Mouse (Mus musculus): Measurements from ENCODE around the gene Tmem52b. TPM values are rescaled to one million over a fixed set of nuclear protein-coding genes. Genes with fewer than 3 reads are reported as not detected.

Tmem52b gene
- total RNA-seq, 2 experiments from 2014 or later = not detected

- no peak for DNase-seq (ENCODE audit: extremely low spot score in 1 of 2, low spot score in 1 of 2)
Measured at GRCm38 (mm10) chr6:129530261-129530660, 17.9 kb downstream of the Tmem52b start.

DNA sequence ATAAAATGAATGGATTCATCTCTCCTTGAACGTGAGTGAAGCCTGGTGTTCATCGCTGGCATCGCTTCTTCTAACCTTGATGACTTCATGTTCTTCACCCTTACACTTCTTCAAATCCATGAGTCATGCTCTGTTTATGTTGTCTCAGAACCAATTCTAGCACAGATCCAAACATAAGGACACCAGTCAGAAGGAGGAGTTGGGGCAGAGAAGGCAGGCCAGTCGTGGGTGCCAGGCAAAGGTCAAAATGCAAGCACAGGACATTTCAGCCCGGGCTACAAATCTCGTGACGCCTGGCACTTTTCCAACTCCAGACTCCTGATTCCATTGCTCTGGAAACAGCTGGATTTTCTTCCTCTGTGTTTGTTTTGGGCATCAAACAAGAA lies 20.2 kb downstream of the Tmem52b start:
- peak in 1 of 2 experiments; percentile 43 for DNase-seq (ENCODE audit: extremely low spot score in 1 of 2, low spot score in 1 of 2)

DNA sequence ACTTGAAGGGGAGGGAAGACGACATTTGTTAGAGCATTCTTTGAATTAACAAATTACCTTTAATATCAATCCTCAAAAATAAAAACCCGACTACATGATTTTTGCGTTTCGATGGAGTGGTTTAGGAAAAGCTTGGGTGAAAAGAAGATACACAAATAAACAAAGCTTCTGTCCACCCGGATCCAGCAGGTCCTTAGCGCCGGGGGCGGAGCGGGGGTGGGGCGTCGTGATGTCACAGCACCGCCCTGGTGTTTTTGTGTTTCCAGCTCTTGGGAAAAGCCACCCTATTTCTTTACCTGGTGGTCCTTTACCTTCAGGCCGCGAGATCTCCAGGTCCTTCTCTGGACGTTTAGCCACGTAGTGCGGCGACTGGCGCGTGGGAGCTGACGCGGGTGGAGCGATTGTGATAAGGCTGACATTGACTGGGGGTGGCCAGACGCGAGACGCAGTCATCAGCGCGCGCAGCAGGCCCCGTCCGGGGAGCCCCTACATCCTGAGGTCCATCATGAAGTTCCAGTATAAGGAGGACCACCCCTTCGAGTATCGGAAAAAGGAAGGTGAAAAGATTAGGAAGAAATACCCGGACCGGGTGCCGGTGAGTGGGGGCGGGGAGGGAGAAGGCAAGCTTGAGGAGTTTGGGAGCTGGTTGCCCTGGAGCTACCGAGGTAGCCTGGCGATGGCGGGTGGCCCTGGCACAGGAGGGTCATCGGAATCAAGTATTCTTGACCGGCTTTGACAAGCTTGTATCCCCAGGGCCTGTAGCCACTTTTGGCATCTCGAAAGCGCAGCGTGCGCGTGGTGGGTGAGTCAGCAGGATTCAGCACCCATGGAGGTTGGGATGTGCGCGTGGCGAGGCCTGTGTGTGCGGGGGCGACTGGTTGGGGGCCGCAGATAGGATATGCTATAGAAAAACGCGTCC lies 20.8 kb downstream of the Tmem52b start, which contains the start of gene Gabarapl1:
Gene Gabarapl1, plus strand, starts transcription at position 219 of the 919 bp plus-strand sequence.
- DNase-seq (ENCODE audit: extremely low spot score in 1 of 2, low spot score in 1 of 2) = peak; percentile 77 to 79

GRCm38 (mm10) chr6:129534057-129534456 lies 21.7 kb downstream of the Tmem52b start:
- DNase-seq (ENCODE audit: extremely low spot score in 1 of 2, low spot score in 1 of 2) = no peak

- DNase-seq (ENCODE audit: extremely low spot score in 1 of 2, low spot score in 1 of 2) = no peak
Measured at GRCm38 (mm10) chr6:129534627-129535190, 22.4 kb downstream of the Tmem52b start.

- no peak for DNase-seq (ENCODE audit: extremely low spot score in 1 of 2, low spot score in 1 of 2)
Measured at GRCm38 (mm10) chr6:129535723-129536122, 23.4 kb downstream of the Tmem52b start.

GRCm38 (mm10) chr6:129538555-129538954 lies 26.2 kb downstream of the Tmem52b start:
- no peak for DNase-seq (ENCODE audit: extremely low spot score in 1 of 2, low spot score in 1 of 2)

GRCm38 (mm10) chr6:129541931-129542330 lies 29.6 kb downstream of the Tmem52b start:
- peak in 1 of 2 experiments; percentile 34 for DNase-seq (ENCODE audit: extremely low spot score in 1 of 2, low spot score in 1 of 2)

- DNase-seq (ENCODE audit: extremely low spot score in 1 of 2, low spot score in 1 of 2) = no peak
Measured at GRCm38 (mm10) chr6:129542540-129542939, 30.2 kb downstream of the Tmem52b start.

GRCm38 (mm10) chr6:129543709-129544606 lies 31.6 kb downstream of the Tmem52b start:
- DNase-seq (ENCODE audit: extremely low spot score in 1 of 2, low spot score in 1 of 2) = peak in 1 of 2 experiments; percentile 88

GRCm38 (mm10) chr6:129547277-129547676 lies 34.9 kb downstream of the Tmem52b start:
- DNase-seq (ENCODE audit: extremely low spot score in 1 of 2, low spot score in 1 of 2) = no peak

- DNase-seq (ENCODE audit: extremely low spot score in 1 of 2, low spot score in 1 of 2) = no peak
Measured at GRCm38 (mm10) chr6:129548009-129548408, 35.7 kb downstream of the Tmem52b start.

DNA sequence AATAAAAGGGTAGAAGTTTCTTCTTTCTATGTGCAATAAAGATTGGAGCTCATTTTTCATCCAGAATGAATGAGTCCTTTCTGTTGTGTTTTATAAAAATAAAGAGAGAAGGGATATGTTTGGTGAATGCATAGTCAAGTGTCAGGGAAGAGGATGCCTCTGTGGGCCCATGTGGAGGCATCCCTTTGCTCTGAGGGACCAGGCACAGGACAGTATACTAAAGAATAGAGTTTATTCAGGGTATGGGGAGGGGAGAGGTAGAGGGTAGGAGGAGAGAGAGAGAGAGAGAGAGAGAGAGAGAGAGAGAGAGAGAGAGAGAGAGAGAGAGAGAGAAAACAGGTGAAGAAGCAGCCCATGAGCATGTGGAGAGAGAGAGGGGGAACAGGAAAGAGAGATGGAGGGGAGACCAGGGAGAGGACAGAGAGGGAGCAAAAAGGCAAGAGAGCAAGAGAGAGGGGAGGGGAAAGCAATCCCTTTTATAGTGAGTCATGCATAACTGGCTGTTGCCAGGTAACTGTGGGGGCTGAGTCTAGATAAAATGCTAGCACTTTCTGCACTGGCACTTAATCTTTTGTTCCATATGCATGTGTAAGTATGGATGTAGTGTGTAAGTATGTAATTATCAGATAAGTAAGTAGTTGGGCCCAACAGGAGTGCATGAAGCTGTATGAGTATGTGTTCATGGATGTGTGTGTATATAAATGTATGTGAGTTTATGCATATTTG lies 45.1 kb downstream of the Tmem52b start:
- no peak for DNase-seq (ENCODE audit: extremely low spot score in 1 of 2, low spot score in 1 of 2)

DNA sequence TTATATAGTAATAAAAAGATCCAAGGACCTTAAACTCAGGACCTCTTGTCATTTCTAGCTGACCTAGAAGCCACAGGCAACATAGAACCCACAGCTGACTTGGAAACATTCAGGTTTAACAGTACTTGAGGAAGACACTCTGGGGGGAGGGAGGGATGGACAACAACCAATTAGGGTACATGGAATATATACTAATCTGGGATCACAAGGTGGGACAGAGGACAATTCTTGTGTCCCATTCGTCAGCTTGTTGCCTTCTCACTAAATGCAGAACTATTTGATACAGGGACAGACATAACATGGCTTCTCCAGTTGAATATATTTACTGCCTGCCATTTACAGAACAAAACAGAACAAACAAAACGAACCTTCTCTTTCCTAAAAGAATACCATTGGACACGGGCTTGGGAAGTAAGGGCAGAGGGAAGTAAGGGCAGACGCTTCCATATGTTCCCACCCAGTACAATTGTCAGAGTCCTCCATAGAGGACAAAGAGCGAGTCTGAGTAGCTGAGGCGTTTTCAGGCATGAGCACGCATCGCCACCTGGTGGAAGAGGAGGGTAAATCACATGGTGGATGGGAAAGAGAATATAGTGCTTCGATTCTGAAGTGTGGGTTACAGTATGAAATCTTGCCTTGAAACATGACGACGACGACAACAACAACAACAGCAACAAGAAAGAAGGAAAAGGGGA lies 46.7 kb downstream of the Tmem52b start:
- peak in 1 of 2 experiments; percentile 81 for DNase-seq (ENCODE audit: extremely low spot score in 1 of 2, low spot score in 1 of 2)

- DNase-seq (ENCODE audit: extremely low spot score in 1 of 2, low spot score in 1 of 2) = no peak
Measured at GRCm38 (mm10) chr6:129559641-129560027, 47.3 kb downstream of the Tmem52b start.

GRCm38 (mm10) chr6:129565257-129565656 lies 52.9 kb downstream of the Tmem52b start:
- DNase-seq (ENCODE audit: extremely low spot score in 1 of 2, low spot score in 1 of 2) = no peak
